Mouse (Mus musculus): ENCODE results near the gene Cdk19.
"Not testable (repeated sequence)": the region's sequence is repeated elsewhere in the genome, so short reads cannot be mapped to it uniquely, and the experiment has no call there.

Gene Cdk19

GRCm38 (mm10) chr10:40491131-40491530 lies 151.8 kb downstream of the Cdk19 start:
- DNase-seq: no peak

GRCm38 (mm10) chr10:40491748-40492147 lies 152.4 kb downstream of the Cdk19 start:
- no peak for DNase-seq

DNA sequence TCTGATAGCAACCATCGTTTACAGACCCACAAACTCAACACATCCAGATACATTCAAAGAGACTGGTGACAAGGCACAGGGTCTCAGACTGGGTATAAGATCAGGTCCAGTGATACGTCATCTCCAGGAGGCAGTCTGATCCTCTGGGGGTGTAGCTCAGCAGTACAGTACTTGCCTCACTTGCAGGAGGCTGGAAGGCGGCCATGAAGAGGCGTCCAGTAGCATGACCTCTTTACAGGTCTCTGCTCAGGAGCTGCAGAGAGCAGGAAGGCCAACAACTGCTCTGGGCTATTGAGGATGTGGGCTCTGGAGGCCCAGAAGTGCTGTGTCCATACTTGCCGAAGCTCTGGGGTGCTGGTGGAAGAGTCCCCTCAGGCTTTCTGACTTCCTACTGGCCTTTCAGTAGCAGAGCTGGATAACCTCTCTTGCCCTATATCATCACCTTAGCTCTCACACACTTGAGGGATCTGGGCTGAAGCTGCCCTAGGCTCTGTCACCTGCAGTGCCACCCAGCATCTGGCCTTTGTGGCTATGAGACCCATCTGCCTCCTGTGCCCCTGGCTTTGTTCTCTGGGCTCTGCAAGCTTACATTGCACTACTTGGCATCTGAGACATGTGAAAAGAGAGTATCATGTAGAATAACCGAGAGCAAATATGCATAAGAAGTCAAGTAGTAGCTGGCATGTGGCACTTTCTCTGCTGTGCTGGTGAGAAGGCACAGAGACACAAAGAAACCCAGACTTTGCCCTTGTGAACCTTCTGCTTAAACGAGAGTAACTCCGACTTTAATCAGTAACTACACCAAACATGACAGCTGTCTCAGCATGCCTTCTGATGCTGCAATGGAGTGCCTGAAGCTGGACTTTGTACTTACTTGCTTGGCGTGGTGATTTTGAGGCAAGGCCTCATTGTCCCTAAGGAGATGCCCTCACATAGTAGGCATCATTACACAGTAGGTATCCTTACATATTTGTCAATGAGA lies 155.1 kb downstream of the Cdk19 start:
- no peak for DNase-seq

DNA sequence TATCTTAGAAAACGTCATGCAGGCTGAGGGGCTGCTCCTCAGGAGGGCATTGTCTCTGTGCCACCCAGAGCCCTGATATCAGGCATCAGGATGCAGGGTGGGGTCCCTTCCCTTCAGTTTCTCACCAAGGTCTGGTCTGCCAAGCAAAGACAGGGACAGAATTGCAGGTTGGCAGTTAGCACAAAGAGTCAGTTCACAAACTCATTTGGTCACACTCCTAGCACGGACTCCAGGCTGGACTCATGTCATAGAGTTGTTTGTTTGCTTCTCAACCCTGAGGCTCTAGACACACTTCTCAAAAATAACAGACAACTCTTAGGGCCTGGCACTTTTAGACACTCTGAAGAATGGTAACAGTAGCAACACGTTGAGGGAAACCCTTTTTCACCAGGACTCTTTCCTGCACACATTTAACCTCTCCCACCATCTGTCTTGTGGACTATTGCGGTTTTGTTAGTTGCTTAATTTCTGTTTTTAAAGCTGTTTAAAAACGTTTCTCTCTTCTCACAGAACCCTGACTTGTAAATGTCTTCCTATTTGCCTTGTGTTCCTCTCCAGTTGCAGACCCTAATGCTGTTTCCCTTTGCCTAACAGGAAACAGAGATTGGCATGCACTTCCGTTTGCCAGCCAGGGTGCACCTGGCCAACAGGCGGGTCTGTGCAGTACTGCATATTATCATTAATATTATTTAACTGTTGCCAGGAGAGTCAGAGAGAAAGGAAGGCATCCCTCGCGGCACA lies 158.1 kb downstream of the Cdk19 start:
- no peak for DNase-seq

- DNase-seq: no peak
These were observed 159.1 kb downstream of the Cdk19 start for GRCm38 (mm10) chr10:40498426-40498825.

GRCm38 (mm10) chr10:40499314-40500252 lies 160.2 kb downstream of the Cdk19 start:
- DNase-seq: no peak

DNA sequence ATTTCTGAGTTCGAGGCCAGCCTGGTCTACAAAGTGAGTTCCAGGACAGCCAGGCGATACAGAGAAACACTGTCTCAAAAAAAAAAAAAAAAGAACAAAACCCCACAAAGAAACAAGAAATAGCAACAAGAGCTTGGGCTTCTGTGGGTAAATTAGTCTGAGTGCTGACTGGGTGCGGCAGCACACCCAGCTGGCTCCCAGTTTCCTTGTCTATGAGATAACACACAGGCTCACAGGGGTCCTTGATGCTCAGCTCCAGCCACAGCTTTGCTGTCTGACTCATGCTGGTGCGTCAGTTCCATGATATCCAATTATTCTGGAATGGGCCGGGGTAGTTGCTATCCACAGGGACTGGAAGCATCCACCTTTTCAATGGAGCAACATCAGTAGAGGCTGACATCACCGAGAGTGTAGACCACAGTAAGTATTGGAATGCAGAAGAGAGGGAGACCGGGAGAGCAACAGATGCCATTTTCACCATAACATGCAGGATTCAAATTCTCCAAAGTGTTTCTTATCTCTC lies 161.4 kb downstream of the Cdk19 start:
- no peak for DNase-seq

- DNase-seq: no peak
These were observed 163.4 kb downstream of the Cdk19 start for GRCm38 (mm10) chr10:40502734-40503133.

DNA sequence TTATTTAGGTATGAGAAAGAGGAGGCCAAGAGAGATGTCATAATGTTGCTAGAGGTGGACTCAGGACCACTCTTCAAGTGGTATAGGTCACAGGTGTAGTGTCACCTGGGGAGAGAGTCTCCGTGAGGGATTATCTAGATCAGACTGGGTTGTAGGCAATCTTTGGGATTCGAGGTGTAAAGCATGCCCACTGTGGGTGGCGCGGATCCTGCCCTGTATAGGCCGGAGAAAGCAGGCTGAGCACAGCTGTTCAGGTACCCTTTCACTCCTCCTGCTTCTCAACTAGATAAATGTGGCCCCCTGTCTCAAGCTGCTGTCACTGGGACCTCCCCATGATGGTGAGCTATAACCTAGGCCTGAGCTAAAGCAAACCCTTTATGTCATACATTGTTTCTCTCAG lies 171.0 kb downstream of the Cdk19 start:
- no peak for DNase-seq

- DNase-seq: no peak
These were observed 171.9 kb downstream of the Cdk19 start for GRCm38 (mm10) chr10:40511221-40511677.

DNA sequence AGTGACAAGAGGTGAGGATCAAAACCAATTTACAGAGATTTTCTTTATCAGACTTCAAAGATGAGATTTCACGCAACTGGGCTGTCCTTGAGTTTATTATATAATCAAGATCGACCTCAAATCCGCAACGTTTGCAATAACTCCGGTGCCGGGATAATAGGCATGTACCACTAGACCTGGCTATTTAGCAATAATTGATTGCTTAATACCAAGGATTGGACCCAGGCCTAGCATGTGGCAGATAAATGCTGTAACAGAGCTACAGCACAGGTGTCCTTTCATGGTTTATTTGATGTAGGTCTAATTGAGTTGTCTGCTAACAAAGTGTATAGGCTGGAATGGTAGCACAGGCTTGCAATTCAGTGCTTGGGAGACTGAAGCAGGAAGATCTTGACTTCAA lies 172.8 kb downstream of the Cdk19 start:
- no peak for DNase-seq

DNA sequence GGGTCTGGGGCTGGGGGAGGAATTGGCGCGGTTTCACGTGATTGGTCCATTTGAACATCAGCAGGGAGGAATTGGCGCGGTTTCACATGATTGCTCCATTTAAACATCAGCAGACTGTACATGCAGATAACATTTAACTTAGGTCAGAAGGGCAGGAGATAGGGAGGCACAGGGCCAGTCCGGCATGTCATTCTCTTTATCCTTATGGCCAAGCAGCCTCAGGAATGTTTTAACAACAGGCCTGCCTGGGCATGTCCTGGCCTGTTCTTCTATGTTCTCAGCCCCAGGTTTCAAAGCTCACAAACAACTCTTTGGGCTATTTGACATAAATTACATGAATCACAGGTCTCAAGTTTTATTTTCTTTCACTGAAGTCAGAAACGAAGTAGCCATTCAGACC lies 173.6 kb downstream of the Cdk19 start:
- DNase-seq: not testable (repeated sequence)

DNA sequence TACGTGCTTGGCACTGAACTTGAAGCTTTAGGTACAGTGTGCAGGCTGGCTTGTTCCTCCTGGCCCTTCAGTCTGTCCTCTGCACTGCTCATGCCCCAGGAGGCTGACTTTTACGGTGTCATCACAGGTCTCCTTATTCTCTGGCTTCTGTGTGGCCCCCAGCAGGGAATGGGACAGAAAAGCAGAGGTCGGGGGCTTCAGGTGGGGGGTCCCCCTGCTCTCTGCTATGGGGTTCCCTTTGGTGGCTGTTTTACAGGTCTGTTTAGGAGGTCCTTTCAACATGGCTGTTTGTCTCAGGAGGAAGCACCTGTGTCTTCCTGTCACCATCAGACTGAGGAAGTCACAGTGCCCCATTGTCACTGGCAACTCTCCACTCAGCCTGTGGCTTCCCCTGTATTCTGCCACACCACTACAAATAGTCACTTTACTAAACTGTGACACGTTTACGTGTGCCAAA lies 175.9 kb downstream of the Cdk19 start:
- DNase-seq: no peak

- no peak for DNase-seq
These were observed 177.1 kb downstream of the Cdk19 start for GRCm38 (mm10) chr10:40516421-40516820.

GRCm38 (mm10) chr10:40519586-40519985 lies 180.2 kb downstream of the Cdk19 start:
- DNase-seq: no peak

DNA sequence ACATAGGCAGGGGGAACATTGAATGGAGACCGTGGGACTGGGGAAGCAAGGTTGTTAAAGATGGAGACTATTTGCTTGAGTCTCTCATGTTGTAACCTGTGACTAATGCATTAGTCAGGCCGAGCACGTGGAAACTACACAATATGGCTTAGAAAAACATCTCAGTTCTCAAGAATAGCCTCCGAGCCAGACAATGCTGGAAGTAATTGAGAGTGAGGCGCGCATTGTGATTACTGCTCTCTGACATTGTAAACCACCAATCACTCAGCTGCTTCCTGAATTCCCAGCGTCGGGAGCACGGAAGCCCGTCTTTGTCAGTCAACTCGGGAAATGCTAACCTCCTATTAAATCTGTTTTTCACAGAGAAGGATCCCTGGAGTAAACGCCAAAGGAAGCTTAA lies 182.2 kb downstream of the Cdk19 start:
- no peak for DNase-seq

- DNase-seq: no peak
These were observed 184.1 kb downstream of the Cdk19 start for GRCm38 (mm10) chr10:40523312-40523975.

DNA sequence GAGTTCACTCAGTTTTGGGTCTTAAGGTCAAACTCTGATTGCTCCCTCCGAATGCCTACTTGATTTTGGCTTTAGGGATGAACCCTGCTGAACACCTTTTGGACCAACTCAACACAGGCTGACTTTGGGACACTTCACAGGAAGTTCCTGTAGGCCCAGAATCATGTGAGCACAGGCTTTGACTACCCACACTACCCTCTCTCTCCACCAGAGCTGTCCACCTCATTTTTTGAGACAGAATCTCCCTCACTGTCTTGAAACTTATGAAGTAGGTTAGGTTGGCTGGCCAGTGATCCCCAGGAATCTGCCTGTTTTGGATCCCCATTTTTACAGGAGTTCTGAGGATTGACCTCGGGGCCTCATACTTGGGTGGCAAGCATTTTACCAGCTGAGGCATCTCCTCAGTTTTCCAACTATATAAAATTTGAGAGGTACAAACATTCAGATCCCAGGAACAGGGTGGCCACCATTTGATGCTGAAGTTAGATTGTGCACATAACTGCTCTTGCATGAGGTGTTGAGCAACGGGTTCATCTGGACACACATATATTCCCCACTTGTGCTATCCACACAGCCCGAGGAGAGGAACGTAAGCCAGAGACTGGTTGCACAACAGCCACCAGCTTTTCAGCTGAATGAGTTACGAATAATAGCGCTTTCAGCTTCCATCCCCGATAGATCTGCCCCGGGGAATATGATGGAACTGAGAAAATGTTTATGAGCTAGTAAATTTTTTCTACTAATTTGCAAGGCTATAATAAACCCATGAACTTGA lies 184.9 kb downstream of the Cdk19 start:
- DNase-seq: no peak

DNA sequence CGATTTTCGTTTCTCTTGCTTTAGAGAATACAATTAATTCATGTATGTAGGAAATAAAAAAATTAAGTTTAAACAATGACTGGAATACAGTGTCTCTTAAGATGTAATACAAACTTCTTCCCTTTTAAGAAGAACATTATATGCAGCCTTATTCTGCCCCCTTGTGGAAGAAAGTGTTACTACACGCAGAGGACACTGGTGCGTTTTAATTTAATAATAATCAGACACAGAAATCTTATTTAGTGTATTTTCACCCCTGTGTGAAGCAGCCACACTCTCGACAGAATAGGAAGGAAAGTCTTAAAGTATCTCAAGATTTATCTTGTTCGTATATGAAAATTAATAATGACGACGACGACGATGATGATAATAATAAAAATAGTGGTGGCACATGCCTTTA lies 185.6 kb downstream of the Cdk19 start:
- DNase-seq: peak; percentile 68

- DNase-seq: no peak
These were observed 186.3 kb downstream of the Cdk19 start for GRCm38 (mm10) chr10:40525616-40526155.

GRCm38 (mm10) chr10:40526301-40526761 lies 187.0 kb downstream of the Cdk19 start:
- DNase-seq: no peak

Data from cerebellum, adult 8-10 months (tissue).